Mouse (Mus musculus): ENCODE data around the gene Spg11.
"Not testable (repeated sequence)": the region's sequence is repeated elsewhere in the genome, so short reads cannot be mapped to it uniquely, and the experiment has no call there.

Spg11 gene

GRCm38 (mm10) chr2:122145756-122146155 lies 27.6 kb upstream of the Spg11 start:
- DNase-seq (ENCODE audit: low read depth, low spot score) = no peak

DNA sequence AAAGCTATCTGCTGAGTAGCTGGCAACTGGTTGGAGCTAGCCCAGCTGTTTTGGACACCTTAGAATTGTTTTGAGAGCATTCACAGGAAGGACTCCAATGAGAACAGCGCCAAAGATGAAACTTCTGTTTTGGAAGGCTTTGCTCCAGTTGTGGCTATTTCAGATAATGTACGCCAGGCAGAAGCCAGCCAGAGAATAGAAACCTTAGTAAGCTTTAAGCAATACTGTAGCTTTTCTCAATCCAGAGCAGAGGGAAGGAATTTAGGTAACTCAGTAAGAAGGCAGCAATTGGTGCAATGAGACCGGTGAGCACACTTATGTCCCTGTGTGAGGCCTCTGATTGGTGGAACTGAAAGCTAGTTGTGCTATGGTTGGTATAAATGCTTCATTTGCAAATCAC lies 24.9 kb upstream of the Spg11 start:
- no peak for DNase-seq (ENCODE audit: low read depth, low spot score)

DNA sequence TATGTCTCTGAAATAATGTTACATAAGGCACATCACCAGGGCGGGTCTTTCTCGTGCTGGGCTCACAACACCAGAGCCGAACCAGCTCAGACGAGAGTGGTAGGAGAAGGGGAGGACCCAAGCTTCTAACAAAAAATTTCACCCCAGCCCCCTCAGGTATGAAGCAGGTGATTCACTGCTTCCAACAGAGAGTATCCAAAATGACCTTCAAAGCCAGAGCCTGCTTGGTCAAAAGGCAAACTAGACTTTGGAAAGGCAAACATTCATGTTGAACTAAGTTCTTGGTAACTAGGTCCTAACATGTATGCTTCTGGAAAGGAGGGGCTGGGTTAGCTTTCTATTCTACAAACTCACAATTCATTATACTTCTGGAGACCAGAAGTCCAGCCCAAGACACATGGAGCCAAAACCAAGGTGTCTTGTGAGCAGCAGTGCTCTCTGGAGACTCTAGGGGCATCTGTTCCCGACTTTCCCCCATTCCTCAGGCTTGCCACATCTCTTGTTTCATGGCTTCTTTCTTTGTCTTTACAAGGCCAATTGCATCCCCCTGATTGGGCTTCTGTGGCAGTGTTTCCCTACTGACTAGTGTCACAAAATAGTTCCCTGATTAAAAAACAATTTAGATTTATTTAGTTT lies 23.3 kb upstream of the Spg11 start:
- no peak for DNase-seq (ENCODE audit: low read depth, low spot score)

DNA sequence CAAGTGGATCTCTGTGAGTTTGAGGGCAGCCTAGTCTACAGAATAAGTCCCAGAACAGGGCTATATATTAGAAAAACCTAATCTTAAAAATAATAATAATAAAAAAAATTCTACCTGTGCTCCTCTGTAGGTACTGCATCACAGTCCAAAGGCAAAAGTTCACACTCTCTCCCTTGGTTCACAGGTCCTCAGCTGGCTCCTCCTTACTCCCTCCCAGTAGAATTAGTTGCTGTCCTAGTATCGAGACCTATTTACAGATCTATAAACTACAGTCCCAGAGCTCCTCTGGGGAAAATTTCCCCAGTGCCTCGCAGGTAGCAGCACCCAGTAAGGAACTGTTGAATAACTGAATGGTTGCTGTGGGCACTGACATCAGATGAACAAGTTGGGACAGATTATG lies 22.6 kb upstream of the Spg11 start:
- DNase-seq (ENCODE audit: low read depth, low spot score) = no peak

DNA sequence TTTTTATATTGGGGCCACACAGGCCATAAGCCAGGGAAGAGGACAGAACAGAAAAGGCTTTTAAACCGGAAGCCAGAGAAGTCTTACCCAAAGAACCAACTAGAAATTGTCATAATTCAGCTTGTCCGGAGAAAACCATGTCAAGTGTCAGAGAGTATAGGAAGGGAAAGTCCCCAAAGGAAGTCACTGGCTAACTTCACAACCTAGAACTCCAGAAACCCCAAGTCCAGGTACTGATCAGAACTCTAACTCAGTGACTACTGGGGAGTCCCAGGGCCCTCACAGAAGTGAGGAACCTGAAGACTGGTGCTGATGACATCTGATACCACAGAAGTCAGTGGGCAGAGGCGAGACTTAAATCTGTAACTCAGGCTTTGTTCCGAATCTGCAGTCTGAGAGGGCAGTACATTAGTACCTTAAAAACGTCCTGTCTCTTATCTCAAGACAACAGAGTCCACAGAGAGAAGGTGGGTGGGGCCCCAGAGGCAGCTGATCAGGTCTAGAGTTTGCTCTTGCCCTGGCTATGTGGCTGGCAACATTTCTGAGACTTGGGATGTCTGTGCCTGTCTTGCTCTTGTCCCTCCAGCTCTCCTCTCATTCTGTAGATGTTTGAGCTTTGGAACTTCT lies 19.8 kb upstream of the Spg11 start:
- no peak for DNase-seq (ENCODE audit: low read depth, low spot score)

GRCm38 (mm10) chr2:122132618-122133017 lies 14.4 kb upstream of the Spg11 start:
- no peak for DNase-seq (ENCODE audit: low read depth, low spot score)

- no peak for DNase-seq (ENCODE audit: low read depth, low spot score)
Observed at GRCm38 (mm10) chr2:122132078-122132477, 13.9 kb upstream of the Spg11 start.

DNA sequence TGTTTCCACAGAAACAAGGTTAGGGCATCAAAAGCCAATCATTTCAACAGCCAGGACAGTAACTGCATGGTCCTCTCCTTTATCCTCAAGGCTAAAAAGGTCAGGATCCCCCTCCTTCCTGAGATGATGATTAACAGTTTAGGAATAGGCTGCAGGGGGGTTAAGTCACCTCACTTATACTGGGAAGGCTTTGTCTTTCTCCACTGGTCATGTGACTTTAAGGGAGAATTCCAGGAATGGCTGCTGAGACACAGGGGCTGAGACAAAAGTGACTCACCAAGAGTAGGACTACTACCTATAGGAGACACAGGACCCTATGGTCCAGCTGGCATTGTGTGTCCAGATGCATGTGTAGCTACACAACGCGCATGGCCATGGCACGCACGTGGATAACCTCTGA lies 9.4 kb upstream of the Spg11 start:
- DNase-seq (ENCODE audit: low read depth, low spot score) = no peak

DNA sequence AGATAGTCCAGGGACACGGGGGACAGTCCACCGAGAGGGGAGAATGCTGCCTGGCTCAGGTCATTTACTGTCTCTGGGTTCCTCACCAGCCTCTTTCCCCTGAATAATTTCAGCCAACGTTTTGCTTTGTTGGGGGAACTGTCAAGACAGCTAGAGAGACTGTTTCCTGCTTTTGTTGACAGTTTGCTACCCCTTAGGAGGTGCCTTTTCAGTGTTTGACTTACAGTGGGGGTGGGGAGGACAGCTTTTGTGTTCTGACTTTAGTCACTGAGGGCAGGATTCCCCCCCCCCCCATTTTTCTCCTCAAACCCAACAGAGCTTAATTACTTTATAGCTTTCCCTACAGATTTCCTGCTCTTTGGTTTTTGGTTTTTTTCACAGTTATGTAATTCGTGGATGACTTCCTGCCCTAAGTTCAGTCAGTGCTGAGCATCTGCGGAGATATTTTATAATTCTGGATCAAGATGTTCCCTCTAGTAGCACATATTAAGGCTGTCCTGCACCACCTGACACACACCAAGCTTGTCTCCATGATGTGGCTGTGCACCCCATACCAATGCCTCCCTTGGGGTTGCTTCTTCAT lies 8.7 kb upstream of the Spg11 start:
- DNase-seq (ENCODE audit: low read depth, low spot score) = no peak

DNA sequence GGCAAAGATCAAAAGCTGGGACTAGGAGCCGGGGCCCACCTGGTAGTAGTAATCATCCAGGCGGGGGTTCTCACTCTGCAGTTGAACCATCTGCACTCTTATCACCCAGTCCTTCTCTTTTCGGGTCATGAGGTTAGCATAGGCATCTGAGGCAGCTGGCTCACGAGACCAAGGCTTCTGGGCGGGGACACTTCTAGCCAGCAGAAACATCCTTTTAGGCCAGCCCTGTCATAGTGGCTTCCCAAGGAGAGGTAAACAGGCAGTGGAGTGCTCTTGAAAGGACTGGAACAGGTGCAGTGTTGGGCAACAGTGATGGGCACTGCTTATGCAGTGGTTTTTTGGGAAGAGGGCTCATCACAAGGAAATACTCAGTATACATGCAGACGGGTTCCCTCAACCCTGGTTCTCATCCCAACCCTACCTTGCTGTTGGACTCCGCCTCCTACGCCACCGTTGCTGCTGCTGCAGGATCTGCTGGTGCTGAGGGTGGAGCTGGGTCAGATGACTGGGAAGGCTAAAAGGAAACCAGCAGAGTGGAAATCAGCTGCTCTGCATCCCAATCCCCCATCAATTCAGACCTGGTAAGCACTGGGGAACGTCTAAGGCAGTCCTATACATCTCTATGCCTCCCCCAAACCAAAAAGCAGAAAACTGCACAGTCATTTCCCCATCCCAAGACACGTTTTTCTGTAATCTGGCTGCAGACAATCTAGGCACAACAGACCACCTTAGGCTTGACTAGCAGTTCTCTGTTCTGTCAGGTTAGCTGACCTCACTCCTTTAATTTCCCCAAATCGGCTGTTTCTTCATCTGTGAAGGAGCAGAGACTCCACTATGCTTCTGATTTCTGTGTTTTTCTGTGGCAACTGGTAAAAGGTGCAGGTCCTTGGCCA lies 7.7 kb upstream of the Spg11 start:
- DNase-seq (ENCODE audit: low read depth, low spot score) = no peak

DNA sequence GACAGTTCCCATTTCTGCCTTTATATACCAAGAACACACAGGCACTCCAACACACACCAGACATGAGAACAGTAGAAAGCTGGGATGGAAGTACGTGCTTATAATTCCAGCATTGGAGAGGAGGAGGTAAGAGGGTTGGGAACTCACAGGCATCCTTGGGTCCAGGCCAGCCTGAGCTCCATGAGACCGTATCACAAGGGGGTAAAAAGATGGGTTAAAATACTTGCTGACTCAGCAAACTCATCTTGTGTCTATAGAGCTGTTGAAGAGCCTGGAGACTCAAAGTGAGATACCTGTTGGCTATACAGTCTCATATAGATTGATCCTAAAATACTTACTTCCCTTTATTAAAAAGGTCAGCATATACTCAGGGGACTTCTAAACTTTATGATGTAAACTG lies 1.3 kb downstream of the Spg11 start:
- DNase-seq (ENCODE audit: low read depth, low spot score) = no peak

- DNase-seq (ENCODE audit: low read depth, low spot score) = no peak
Observed at GRCm38 (mm10) chr2:122109714-122110113, 8.5 kb downstream of the Spg11 start.

- no peak for DNase-seq (ENCODE audit: low read depth, low spot score)
Observed at GRCm38 (mm10) chr2:122108101-122108500, 10.1 kb downstream of the Spg11 start.

DNA sequence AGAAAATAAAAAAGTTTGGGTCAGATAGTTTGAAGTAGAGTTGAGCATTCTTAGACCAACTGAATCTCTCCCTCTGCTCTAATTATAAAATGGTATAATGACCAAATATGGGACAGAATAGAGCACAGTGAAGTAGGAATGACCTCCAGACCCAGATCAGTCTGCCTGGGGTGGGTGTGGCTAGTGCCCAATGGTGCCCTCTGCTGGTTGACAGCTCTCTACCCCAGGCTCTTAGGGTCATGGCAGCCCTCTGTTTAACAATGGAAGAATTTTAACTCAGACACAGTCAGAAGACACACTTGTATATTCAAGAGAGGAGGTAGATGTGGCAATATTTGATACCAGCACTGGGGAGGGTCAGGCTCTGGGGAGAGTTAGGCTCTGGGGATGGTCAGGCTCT lies 16.1 kb downstream of the Spg11 start:
- DNase-seq (ENCODE audit: low read depth, low spot score) = no peak

DNA sequence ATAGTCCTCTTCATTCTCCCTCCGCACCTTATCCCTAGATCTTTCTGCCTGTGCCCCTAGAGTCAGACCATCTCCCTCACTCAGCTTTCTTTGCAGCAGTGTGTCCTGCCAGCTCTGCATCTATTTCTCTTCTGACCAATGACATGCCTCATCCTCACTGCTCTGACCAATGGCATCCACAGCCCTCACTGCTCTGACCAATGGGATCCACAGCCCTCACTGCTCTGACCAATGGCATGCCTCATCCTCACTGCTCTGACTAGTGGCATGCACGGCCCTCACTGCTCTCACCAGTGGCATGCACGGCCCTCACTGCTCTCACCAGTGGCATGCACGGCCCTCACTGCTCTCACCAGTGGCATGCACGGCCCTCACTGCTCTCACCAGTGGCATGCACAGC lies 20.5 kb downstream of the Spg11 start:
- not testable (repeated sequence) for DNase-seq (ENCODE audit: low read depth, low spot score)

GRCm38 (mm10) chr2:122093844-122094243 lies 24.3 kb downstream of the Spg11 start:
- DNase-seq (ENCODE audit: low read depth, low spot score) = no peak

GRCm38 (mm10) chr2:122086446-122086845 lies 31.7 kb downstream of the Spg11 start:
- no peak for DNase-seq (ENCODE audit: low read depth, low spot score)

DNA sequence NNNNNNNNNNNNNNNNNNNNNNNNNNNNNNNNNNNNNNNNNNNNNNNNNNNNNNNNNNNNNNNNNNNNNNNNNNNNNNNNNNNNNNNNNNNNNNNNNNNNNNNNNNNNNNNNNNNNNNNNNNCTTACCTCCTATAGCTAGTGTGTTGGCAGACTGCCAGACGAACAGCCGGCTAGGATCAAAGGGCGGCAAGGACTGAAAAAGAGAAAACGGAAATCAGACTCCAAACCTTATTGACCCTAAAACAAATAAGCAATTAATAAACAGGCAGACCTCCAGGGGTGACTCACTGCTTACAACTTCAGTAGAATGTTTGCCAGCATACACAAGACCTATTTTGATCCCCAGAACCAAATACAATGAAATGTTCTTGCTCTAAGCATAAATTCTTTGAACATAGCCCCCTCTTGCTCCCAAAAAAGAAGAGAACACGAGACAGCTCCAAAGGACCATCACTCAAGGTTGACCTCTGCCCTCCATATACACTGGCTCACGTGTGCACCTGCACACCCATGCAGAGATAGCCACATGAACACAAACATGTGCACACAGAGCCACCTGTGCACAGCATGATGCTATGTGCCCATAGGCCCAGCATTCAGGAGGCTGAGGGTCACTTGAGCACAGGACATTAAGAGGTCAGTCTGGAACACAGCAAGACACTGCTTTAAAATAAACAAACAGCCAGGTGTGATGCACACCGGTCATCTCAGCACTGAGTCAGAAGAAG lies 36.3 kb downstream of the Spg11 start:
- DNase-seq (ENCODE audit: low read depth, low spot score) = no peak

- no peak for DNase-seq (ENCODE audit: low read depth, low spot score)
Observed at GRCm38 (mm10) chr2:122069922-122070321, 48.3 kb downstream of the Spg11 start.

GRCm38 (mm10) chr2:122069144-122069912 lies 48.9 kb downstream of the Spg11 start:
- no peak for DNase-seq (ENCODE audit: low read depth, low spot score)

- no peak for DNase-seq (ENCODE audit: low read depth, low spot score)
Observed at GRCm38 (mm10) chr2:122066241-122066640, 51.9 kb downstream of the Spg11 start.
